Mouse (Mus musculus) lung, postnatal 14 days (tissue): ENCODE data around the gene Gm33543.

Experiments
- DNase-seq: peaks from one replicate; pipeline ENCODE4 v3.0.0; 2021

Gm33543 gene

GRCm38 (mm10) chr10:95830891-95831290 lies 11.8 kb downstream of the Gm33543 start:
- no peak for DNase-seq

GRCm38 (mm10) chr10:95829471-95829870 lies 13.3 kb downstream of the Gm33543 start:
- DNase-seq: no peak

- DNase-seq: no peak
Observed at GRCm38 (mm10) chr10:95828374-95828773, 14.4 kb downstream of the Gm33543 start.

GRCm38 (mm10) chr10:95825651-95826050 lies 17.1 kb downstream of the Gm33543 start:
- no peak for DNase-seq

- no peak for DNase-seq
Observed at GRCm38 (mm10) chr10:95818506-95818905, 24.2 kb downstream of the Gm33543 start.

GRCm38 (mm10) chr10:95817419-95818161 lies 25.1 kb downstream of the Gm33543 start:
- no peak for DNase-seq

- no peak for DNase-seq
Observed at GRCm38 (mm10) chr10:95814351-95814750, 28.4 kb downstream of the Gm33543 start.

GRCm38 (mm10) chr10:95811869-95812268 lies 30.9 kb downstream of the Gm33543 start:
- DNase-seq: no peak

GRCm38 (mm10) chr10:95801443-95801811 lies 41.3 kb downstream of the Gm33543 start:
- DNase-seq: no peak

- no peak for DNase-seq
Observed at GRCm38 (mm10) chr10:95800693-95801442, 41.9 kb downstream of the Gm33543 start.

GRCm38 (mm10) chr10:95797645-95798395 lies 44.9 kb downstream of the Gm33543 start:
- no peak for DNase-seq

- DNase-seq: no peak
Observed at GRCm38 (mm10) chr10:95795500-95795899, 47.2 kb downstream of the Gm33543 start.

GRCm38 (mm10) chr10:95794706-95795105 lies 48.0 kb downstream of the Gm33543 start:
- DNase-seq: no peak

- no peak for DNase-seq
Observed at GRCm38 (mm10) chr10:95791427-95791804, 51.3 kb downstream of the Gm33543 start.

- no peak for DNase-seq
Observed at GRCm38 (mm10) chr10:95790771-95791426, 51.8 kb downstream of the Gm33543 start.

- no peak for DNase-seq
Observed at GRCm38 (mm10) chr10:95787176-95787575, 55.6 kb downstream of the Gm33543 start.

GRCm38 (mm10) chr10:95784837-95785236 lies 57.9 kb downstream of the Gm33543 start:
- no peak for DNase-seq

GRCm38 (mm10) chr10:95780881-95781600 lies 61.7 kb downstream of the Gm33543 start:
- no peak for DNase-seq

- peak; percentile 39 for DNase-seq
Observed at GRCm38 (mm10) chr10:95779801-95780385, 62.8 kb downstream of the Gm33543 start.

GRCm38 (mm10) chr10:95778622-95779021 lies 64.1 kb downstream of the Gm33543 start:
- no peak for DNase-seq

- DNase-seq: no peak
Observed at GRCm38 (mm10) chr10:95777701-95778320, 64.9 kb downstream of the Gm33543 start.
